Mouse (Mus musculus): ENCODE measurements around the gene Magi1. TPM values are rescaled to one million over a fixed set of nuclear protein-coding genes. Genes with fewer than 3 reads are reported as not detected.

Magi1 gene
- total and polyA plus RNA-seq, 3 experiments, result not detected

GRCm38 (mm10) chr6:93743145-93743544, 540.6 kb downstream of the Magi1 start:
- Histone ChIP-seq H3K9me3 (replicated peaks; ENCODE audit: low read length) (peaks cover 82% of the 10 kb centered on the region), H3K4me1 (ENCODE audit: control insufficient read depth in 1 of 2, insufficient read depth in 2 of 2) (no peaks in the 10 kb centered on the region), H3K4me2 (ENCODE audit: insufficient read depth, low read depth, poor library complexity, severe bottlenecking) (no peak overlapping the region), H3K27me3 (replicated peaks) (no peaks in the 10 kb centered on the region), H3K27ac (ENCODE audit: insufficient read depth, low read depth) (no peak overlapping the region), H3K4me3 (replicated peaks in 1 of 3; ENCODE audit: low read depth in 2 of 3, low read length in 2 of 3, poor library complexity in 1 of 3) (no peak overlapping the region), H3K36me3 (replicated peaks in 1 of 2; ENCODE audit: control insufficient read depth in 1 of 2, insufficient read depth in 1 of 2, low read length in 1 of 2) (no peaks in the 10 kb centered on the region), H3K9ac (ENCODE audit: insufficient read depth, low read depth) (no peak overlapping the region), H3K79me2 (replicated peaks; ENCODE audit: control insufficient read depth, extremely low read depth, insufficient read depth, poor library complexity, severe bottlenecking) (no peaks in the 10 kb centered on the region)
- dilution Hi-C loops (cut with MboI; ENCODE audit: extremely low pct_ligation_motif_present, extremely low pct_unique_long_range_greater_than_20kb, low sequenced_read_pairs), result no loop called here
- TF ChIP-seq SIN3A (IDR thresholded peaks at IDR 0.05; ENCODE audit: low read length) (no peak), KAT2A (IDR thresholded peaks at IDR 0.05; ENCODE audit: insufficient replicate concordance, low read length) (no peak), MXI1 (IDR thresholded peaks at IDR 0.05; ENCODE audit: low read depth, low read length) (no peak), CHD1 (IDR thresholded peaks at IDR 0.05; ENCODE audit: low read depth, low read length) (no peak), TCF12 (IDR thresholded peaks at IDR 0.05; ENCODE audit: low read depth, low read length) (no peak), MAX (IDR thresholded peaks at IDR 0.05; ENCODE audit: low read length) (no peak), ZNF384 (IDR thresholded peaks at IDR 0.05; ENCODE audit: low read depth, low read length) (no peak), SMC3 (IDR thresholded peaks at IDR 0.05; ENCODE audit: low read depth, low read length) (no peak), ZMIZ1 (IDR thresholded peaks at IDR 0.05; ENCODE audit: low read depth, low read length) (no peak), POLR2AphosphoS2 (IDR thresholded peaks at IDR 0.05; ENCODE audit: low read depth, low read length) (no peak), RAD21 (IDR thresholded peaks at IDR 0.05; ENCODE audit: low read depth, low read length) (no peak), PAX5 (IDR thresholded peaks at IDR 0.05; ENCODE audit: low read length) (no peak), RCOR1 (conservative IDR thresholded peaks at IDR 0.05; ENCODE audit: low read depth, low read length) (no peak), JUN (IDR thresholded peaks at IDR 0.05; ENCODE audit: insufficient read depth, low read depth, low read length) (no peak), CTCF (conservative IDR thresholded peaks at IDR 0.05 in 1 of 2, IDR thresholded peaks at IDR 0.05 in 1 of 2; ENCODE audit: low read depth in 2 of 2, low read length in 2 of 2) (no peak), GABPA (IDR thresholded peaks at IDR 0.05; ENCODE audit: insufficient replicate concordance, low read depth, low read length) (no peak), IRF4 (IDR thresholded peaks at IDR 0.05; ENCODE audit: low read depth, low read length) (no peak), CHD2 (IDR thresholded peaks at IDR 0.05; ENCODE audit: low read length) (no peak)
- no peak for DNase-seq (ENCODE audit: extremely low read depth)
- in situ Hi-C loops (cut with MboI; ENCODE audit: low pct_ligation_motif_present, low pct_unique_long_range_greater_than_20kb, low sequenced_read_pairs), result no loop called here

- no peaks in the 10 kb centered on the region for H3K36me3 ChIP-seq (replicated peaks in 1 of 2; ENCODE audit: control insufficient read depth in 1 of 2, insufficient read depth in 1 of 2, low read length in 1 of 2)
- in situ Hi-C loops (cut with MboI; ENCODE audit: low pct_ligation_motif_present, low pct_unique_long_range_greater_than_20kb, low sequenced_read_pairs), result no loop called here
- dilution Hi-C loops (cut with MboI; ENCODE audit: extremely low pct_ligation_motif_present, extremely low pct_unique_long_range_greater_than_20kb, low sequenced_read_pairs), result no loop called here
Measured at GRCm38 (mm10) chr6:93739786-93740185, 543.9 kb downstream of the Magi1 start.

More at GRCm38 (mm10) chr6:93739786-93740185, 543.9 kb downstream of the Magi1 start:
- Histone ChIP-seq H3K4me2 (ENCODE audit: insufficient read depth, low read depth, poor library complexity, severe bottlenecking) (no peak overlapping the region), H3K27ac (ENCODE audit: insufficient read depth, low read depth) (no peak overlapping the region), H3K4me1 (ENCODE audit: control insufficient read depth in 1 of 2, insufficient read depth in 2 of 2) (no peaks in the 10 kb centered on the region), H3K79me2 (replicated peaks; ENCODE audit: control insufficient read depth, extremely low read depth, insufficient read depth, poor library complexity, severe bottlenecking) (no peaks in the 10 kb centered on the region), H3K9me3 (replicated peaks; ENCODE audit: low read length) (peaks cover 77% of the 10 kb centered on the region), H3K27me3 (replicated peaks) (no peaks in the 10 kb centered on the region), H3K9ac (ENCODE audit: insufficient read depth, low read depth) (no peak overlapping the region), H3K4me3 (replicated peaks in 1 of 3; ENCODE audit: low read depth in 2 of 3, low read length in 2 of 3, poor library complexity in 1 of 3) (no peak overlapping the region)
- DNase-seq (ENCODE audit: extremely low read depth), result no peak
- no peak for TF ChIP-seq SMC3 (IDR thresholded peaks at IDR 0.05; ENCODE audit: low read depth, low read length)
- no peak for TF ChIP-seq RAD21 (IDR thresholded peaks at IDR 0.05; ENCODE audit: low read depth, low read length)
- TF ChIP-seq ZC3H11A (IDR thresholded peaks at IDR 0.05; ENCODE audit: low read depth, low read length), result no peak
- no peak for TF ChIP-seq ELF1 (IDR thresholded peaks at IDR 0.05; ENCODE audit: low read depth, low read length)
- no peak for TF ChIP-seq IRF4 (IDR thresholded peaks at IDR 0.05; ENCODE audit: low read depth, low read length)
- TF ChIP-seq POLR2A (IDR thresholded peaks at IDR 0.05; ENCODE audit: low read depth, low read length), result no peak
- TF ChIP-seq MAX (IDR thresholded peaks at IDR 0.05; ENCODE audit: low read length), result no peak
- TF ChIP-seq MAZ (IDR thresholded peaks at IDR 0.05; ENCODE audit: low read depth, low read length), result no peak
- TF ChIP-seq BHLHE40 (IDR thresholded peaks at IDR 0.05; ENCODE audit: low read depth, low read length), result no peak
- TF ChIP-seq POLR2AphosphoS2 (IDR thresholded peaks at IDR 0.05; ENCODE audit: low read depth, low read length), result no peak
- TF ChIP-seq MYC (IDR thresholded peaks at IDR 0.05; ENCODE audit: low read depth, low read length), result no peak
- TF ChIP-seq PAX5 (IDR thresholded peaks at IDR 0.05; ENCODE audit: low read length), result no peak
- no peak for TF ChIP-seq USF1 (IDR thresholded peaks at IDR 0.05; ENCODE audit: low read depth, low read length)
- TF ChIP-seq E2F4 (IDR thresholded peaks at IDR 0.05; ENCODE audit: insufficient replicate concordance, low read depth, low read length), result no peak
- no peak for TF ChIP-seq CTCF (conservative IDR thresholded peaks at IDR 0.05 in 1 of 2, IDR thresholded peaks at IDR 0.05 in 1 of 2; ENCODE audit: low read depth in 2 of 2, low read length in 2 of 2)
- no peak for TF ChIP-seq NELFE (IDR thresholded peaks at IDR 0.05; ENCODE audit: low read depth, low read length)
- no peak for TF ChIP-seq ZKSCAN1 (IDR thresholded peaks at IDR 0.05; ENCODE audit: borderline replicate concordance, low read depth, low read length)
- no peak for TF ChIP-seq CHD1 (IDR thresholded peaks at IDR 0.05; ENCODE audit: low read depth, low read length)

Measured in CH12.LX (cell line).